Mouse (Mus musculus): ENCODE measurements at regions not wholly inside any gene's neighbourhood (a gene's known extent, or its start where the extent isn't known, plus 50 kb on each side); places are given as distances from the start of the nearest gene placed in this dataset.

GRCm38 (mm10) chr8:89325248-89325645, 281.3 kb upstream of the Sall1 start:
- TF ChIP-seq CTCF (conservative IDR thresholded peaks at IDR 0.05; ENCODE audit: low read length) (no peak), POU5F1 (IDR thresholded peaks at IDR 0.05; ENCODE audit: borderline replicate concordance, low read length) (no peak)

Data from E14TG2a.4 (cell line).